Mouse (Mus musculus) CH12.LX (cell line): ENCODE results near the gene Hdhd3. TPM values are rescaled to one million over a fixed set of nuclear protein-coding genes. Genes with fewer than 3 reads are reported as not detected.
A peak's percentile ranks its signal among the peaks of the same experiment; 100 is the strongest.

Experiments
- DNase-seq: peaks from one replicate; pipeline ENCODE4 v3.0.0-alpha.2; 2013; ENCODE audit errors: extremely low read depth
- H3K27ac ChIP-seq: 2 replicates; pipeline ENCODE4 v1.5.1; 2012; ENCODE audit warnings: low read depth, mild to moderate bottlenecking, control low read depth, moderate library complexity; ENCODE audit not compliant: insufficient read depth
- H3K27me3 ChIP-seq: replicated peaks from 2 replicates; pipeline ENCODE3; 2012; ENCODE audit warnings: inconsistent platforms
- H3K36me3 ChIP-seq, 2 experiments: replicated peaks in 1 of 2; 2 replicates each; pipeline versions ENCODE3 to v1.6.1; 2012; ENCODE audit warnings: inconsistent platforms in 1 of 2, low read length in 1 of 2, mild to moderate bottlenecking in 1 of 2, mixed read lengths in 1 of 2, moderate library complexity in 1 of 2; ENCODE audit not compliant: control insufficient read depth in 1 of 2, insufficient read depth in 1 of 2
- H3K4me1 ChIP-seq, 2 experiments: 2 replicates each; pipeline ENCODE4 v1.6.1; 2012; ENCODE audit warnings: inconsistent platforms in 1 of 2, moderate library complexity in 1 of 2; ENCODE audit not compliant: insufficient read depth in 2 of 2, control insufficient read depth in 1 of 2
- H3K4me2 ChIP-seq: 2 replicates; pipeline ENCODE4 v1.6.1; 2012; ENCODE audit warnings: low read depth, mild to moderate bottlenecking, control low read depth; ENCODE audit not compliant: poor library complexity, insufficient read depth, severe bottlenecking
- H3K4me3 ChIP-seq, 3 experiments: fragments of 150-350 bp in 1 of 3; sonication (generic) in 1 of 3; replicated peaks in 1 of 3; 2 replicates each; pipeline versions ENCODE3 to v1.5.1; 2011 to 2012; ENCODE audit warnings: low read depth in 2 of 3, low read length in 2 of 3, mild to moderate bottlenecking in 2 of 3, moderate library complexity in 2 of 3, control low read depth in 1 of 3, improper control_type of control experiment in 1 of 3, inconsistent platforms in 1 of 3, mixed read lengths in 1 of 3; ENCODE audit not compliant: poor library complexity in 1 of 3
- H3K79me2 ChIP-seq: replicated peaks from 2 replicates; pipeline ENCODE4 v1.6.1; 2012; ENCODE audit warnings: mild to moderate bottlenecking, moderate library complexity; ENCODE audit not compliant: control insufficient read depth, poor library complexity, insufficient read depth, severe bottlenecking; ENCODE audit errors: extremely low read depth
- H3K9ac ChIP-seq: 2 replicates; pipeline ENCODE4 v1.6.1; 2012; ENCODE audit warnings: low read depth, mild to moderate bottlenecking, control low read depth, moderate library complexity; ENCODE audit not compliant: insufficient read depth
- H3K9me3 ChIP-seq: replicated peaks from 2 replicates; pipeline ENCODE3; 2012; ENCODE audit warnings: low read length, inconsistent platforms, mixed read lengths
- BHLHE40 ChIP-seq: IDR thresholded peaks from 2 replicates; pipeline ENCODE4 v1.6.1; 2011; ENCODE audit warnings: mild to moderate bottlenecking, low read depth, low read length, improper control_type of control experiment
- CHD1 ChIP-seq: IDR thresholded peaks from 2 replicates; pipeline ENCODE4 v1.6.1; 2012; ENCODE audit warnings: low read depth, low read length, improper control_type of control experiment, inconsistent platforms
- CHD2 ChIP-seq: IDR thresholded peaks from 2 replicates; pipeline ENCODE4 v1.6.1; 2011; ENCODE audit warnings: low read length, improper control_type of control experiment
- E2F4 ChIP-seq: IDR thresholded peaks from 2 replicates; pipeline ENCODE4 v1.6.1; 2011; ENCODE audit warnings: low read depth, low read length, improper control_type of control experiment; ENCODE audit not compliant: insufficient replicate concordance
- ELF1 ChIP-seq: IDR thresholded peaks from 2 replicates; pipeline ENCODE4 v1.6.1; 2014; ENCODE audit warnings: low read depth, mild to moderate bottlenecking, inconsistent platforms, low read length, improper control_type of control experiment
- ETS1 ChIP-seq: conservative IDR thresholded peaks from 2 replicates; pipeline ENCODE4 v1.6.1; 2012; ENCODE audit warnings: low read depth, mild to moderate bottlenecking, inconsistent platforms, low read length, improper control_type of control experiment, moderate library complexity
- GABPA ChIP-seq: IDR thresholded peaks from 2 replicates; pipeline ENCODE4 v1.6.1; 2012; ENCODE audit warnings: low read depth, low read length, improper control_type of control experiment, inconsistent platforms; ENCODE audit not compliant: insufficient replicate concordance
- HCFC1 ChIP-seq: IDR thresholded peaks from 2 replicates; pipeline ENCODE4 v1.6.1; 2012; ENCODE audit warnings: low read depth, mild to moderate bottlenecking, inconsistent platforms, low read length, improper control_type of control experiment
- IRF4 ChIP-seq: IDR thresholded peaks from 2 replicates; pipeline ENCODE4 v1.6.1; 2014; ENCODE audit warnings: low read depth, mild to moderate bottlenecking, inconsistent platforms, low read length, improper control_type of control experiment
- JUN ChIP-seq: IDR thresholded peaks from 2 replicates; pipeline ENCODE4 v1.6.1; 2011; ENCODE audit warnings: low read depth, mild to moderate bottlenecking, low read length, improper control_type of control experiment, moderate library complexity; ENCODE audit not compliant: insufficient read depth
- JUND ChIP-seq: conservative IDR thresholded peaks from 2 replicates; pipeline ENCODE4 v1.6.1; 2011; ENCODE audit warnings: low read depth, low read length, improper control_type of control experiment
- KAT2A ChIP-seq: IDR thresholded peaks from 2 replicates; pipeline ENCODE4 v1.6.1; 2012; ENCODE audit warnings: low read length, improper control_type of control experiment, inconsistent platforms; ENCODE audit not compliant: insufficient replicate concordance
- MAX ChIP-seq: IDR thresholded peaks from 2 replicates; pipeline ENCODE4 v1.6.1; 2011; ENCODE audit warnings: low read length, improper control_type of control experiment
- MXI1 ChIP-seq: IDR thresholded peaks from 2 replicates; pipeline ENCODE4 v1.6.1; 2011; ENCODE audit warnings: mild to moderate bottlenecking, low read depth, low read length, improper control_type of control experiment
- MYC ChIP-seq: IDR thresholded peaks from 2 replicates; pipeline ENCODE4 v1.6.1; 2011; ENCODE audit warnings: low read depth, mild to moderate bottlenecking, improper control_type of control experiment, low read length
- NELFE ChIP-seq: IDR thresholded peaks from 2 replicates; pipeline ENCODE4 v1.6.1; 2011; ENCODE audit warnings: low read depth, low read length, improper control_type of control experiment
- NRF1 ChIP-seq: IDR thresholded peaks from 2 replicates; pipeline ENCODE4 v1.6.1; 2014; ENCODE audit warnings: low read depth, mild to moderate bottlenecking, inconsistent platforms, low read length, improper control_type of control experiment, moderate library complexity
- PAX5 ChIP-seq: IDR thresholded peaks from 2 replicates; pipeline ENCODE4 v1.6.1; 2012; ENCODE audit warnings: low read length, inconsistent platforms, mixed read lengths
- POLR2A ChIP-seq: IDR thresholded peaks from 2 replicates; pipeline ENCODE4 v1.6.1; 2011; ENCODE audit warnings: low read depth, mild to moderate bottlenecking, improper control_type of control experiment, low read length
- POLR2AphosphoS2 ChIP-seq: IDR thresholded peaks from 2 replicates; pipeline ENCODE4 v1.6.1; 2011; ENCODE audit warnings: low read depth, low read length, improper control_type of control experiment
- RAD21 ChIP-seq: IDR thresholded peaks from 2 replicates; pipeline ENCODE4 v1.6.1; 2011; ENCODE audit warnings: low read depth, mild to moderate bottlenecking, low read length, improper control_type of control experiment, moderate library complexity
- RCOR1 ChIP-seq: conservative IDR thresholded peaks from 2 replicates; pipeline ENCODE4 v1.6.1; 2012; ENCODE audit warnings: low read depth, mild to moderate bottlenecking, inconsistent platforms, low read length, improper control_type of control experiment
- SIN3A ChIP-seq: IDR thresholded peaks from 2 replicates; pipeline ENCODE4 v1.6.1; 2012; ENCODE audit warnings: low read length, improper control_type of control experiment, inconsistent platforms
- SMC3 ChIP-seq: IDR thresholded peaks from 2 replicates; pipeline ENCODE4 v1.6.1; 2011; ENCODE audit warnings: low read depth, low read length, improper control_type of control experiment
- TBP ChIP-seq: conservative IDR thresholded peaks from 2 replicates; pipeline ENCODE4 v1.6.1; 2011; ENCODE audit warnings: low read depth, low read length, improper control_type of control experiment
- TCF12 ChIP-seq: IDR thresholded peaks from 2 replicates; pipeline ENCODE4 v1.6.1; 2014; ENCODE audit warnings: low read depth, mild to moderate bottlenecking, inconsistent platforms, low read length, improper control_type of control experiment
- UBTF ChIP-seq: IDR thresholded peaks from 2 replicates; pipeline ENCODE4 v1.6.1; 2012; ENCODE audit warnings: low read depth, mild to moderate bottlenecking, inconsistent platforms, low read length, improper control_type of control experiment, moderate library complexity
- USF1 ChIP-seq: IDR thresholded peaks from 2 replicates; pipeline ENCODE4 v1.6.1; 2014; ENCODE audit warnings: low read depth, mild to moderate bottlenecking, inconsistent platforms, low read length, improper control_type of control experiment
- ZC3H11A ChIP-seq: IDR thresholded peaks from 2 replicates; pipeline ENCODE4 v1.6.1; 2012; ENCODE audit warnings: low read depth, mild to moderate bottlenecking, inconsistent platforms, low read length, improper control_type of control experiment
- ZKSCAN1 ChIP-seq: IDR thresholded peaks from 2 replicates; pipeline ENCODE4 v1.6.1; 2012; ENCODE audit warnings: low read depth, inconsistent platforms, low read length, improper control_type of control experiment, borderline replicate concordance
- ZMIZ1 ChIP-seq: IDR thresholded peaks from 2 replicates; pipeline ENCODE4 v1.6.1; 2012; ENCODE audit warnings: low read depth, mild to moderate bottlenecking, inconsistent platforms, low read length, improper control_type of control experiment
- ZNF384 ChIP-seq: IDR thresholded peaks from 2 replicates; pipeline ENCODE4 v1.6.1; 2012; ENCODE audit warnings: low read depth, low read length, improper control_type of control experiment, inconsistent platforms
- dilution Hi-C: fragments of 300-500 bp; cut with MboI; formaldehyde crosslinking; loops from 2 replicates; pipeline ENCODE4 v1.14.3; 2020; ENCODE audit warnings: low sequenced_read_pairs; ENCODE audit not compliant: extremely low pct_unique_long_range_greater_than_20kb, extremely low pct_ligation_motif_present
- in situ Hi-C: fragments of 300-500 bp; cut with MboI; formaldehyde crosslinking; loops from 3 replicates; pipeline ENCODE4 v1.14.3; 2019; ENCODE audit warnings: low sequenced_read_pairs, low pct_ligation_motif_present, low pct_unique_long_range_greater_than_20kb, mixed read lengths
- polyA plus RNA-seq: library from polyadenylated mRNA; unstranded; fragments of >175 nt; gene quantifications from 2 replicates; pipeline ENCODE4 v1.2.1, GENCODE M21; 2012; ENCODE audit warnings: low read depth; ENCODE audit not compliant: insufficient read length
- total RNA-seq, 2 experiments: library from RNA; depleted of rRNA; stranded (reverse); fragments of 300-350 nt in 1 of 2; fragments of >200 nt in 1 of 2; gene quantifications; 2 replicates each; pipeline ENCODE4 v1.2.3; 2012 to 2014

Hdhd3 gene
- total and polyA plus RNA-seq, 3 experiments = 4.5 to 4.7 (median 4.7) TPM

DNA sequence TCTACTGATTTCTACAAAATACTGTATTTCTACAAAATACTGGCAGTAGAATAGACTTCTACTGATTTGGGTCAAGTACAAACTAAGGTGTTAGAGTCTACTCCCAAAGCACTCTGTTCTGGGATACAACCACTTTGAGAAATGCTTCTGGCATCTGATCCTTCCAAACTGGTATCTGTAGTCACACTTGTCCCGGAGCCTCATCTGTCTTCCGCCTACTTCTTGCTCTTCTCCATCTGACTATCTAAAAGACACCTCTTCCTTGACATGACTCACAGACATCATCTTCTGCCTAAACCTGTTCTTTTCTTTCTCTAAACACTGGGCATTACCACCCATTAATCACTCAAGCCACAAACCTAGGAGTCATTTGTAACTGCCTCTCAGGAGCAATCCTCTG, 31.2 kb downstream of the Hdhd3 start:
- TF ChIP-seq MYC (no peak), ZMIZ1 (no peak), SMC3 (no peak), CHD1 (no peak), GABPA (no peak), BHLHE40 (no peak), RAD21 (no peak), ZC3H11A (no peak), UBTF (no peak), SIN3A (no peak), USF1 (no peak), PAX5 (no peak), POLR2AphosphoS2 (no peak), MAX (no peak), ZKSCAN1 (no peak), E2F4 (no peak), ELF1 (no peak), NRF1 (no peak)
- TF ChIP-seq, all 38 proteins: peak for 0
- H3K27ac ChIP-seq = no peak overlapping the region
- H3K4me3 ChIP-seq = no peak overlapping the region
- no peak for DNase-seq
- H3K4me2 ChIP-seq = no peak overlapping the region
- no peaks in the 10 kb centered on the region for H3K79me2 ChIP-seq
- dilution Hi-C loops = no loop called here
- H3K27me3 ChIP-seq = no peaks in the 10 kb centered on the region
- H3K36me3 ChIP-seq = no peaks in the 10 kb centered on the region
- peaks cover 9 to 30% of the 10 kb centered on the region in 2 experiments for H3K4me1 ChIP-seq
- H3K9ac ChIP-seq = no peak overlapping the region
- H3K9me3 ChIP-seq = peaks cover 3% of the 10 kb centered on the region
- in situ Hi-C loops = no loop called here

DNA sequence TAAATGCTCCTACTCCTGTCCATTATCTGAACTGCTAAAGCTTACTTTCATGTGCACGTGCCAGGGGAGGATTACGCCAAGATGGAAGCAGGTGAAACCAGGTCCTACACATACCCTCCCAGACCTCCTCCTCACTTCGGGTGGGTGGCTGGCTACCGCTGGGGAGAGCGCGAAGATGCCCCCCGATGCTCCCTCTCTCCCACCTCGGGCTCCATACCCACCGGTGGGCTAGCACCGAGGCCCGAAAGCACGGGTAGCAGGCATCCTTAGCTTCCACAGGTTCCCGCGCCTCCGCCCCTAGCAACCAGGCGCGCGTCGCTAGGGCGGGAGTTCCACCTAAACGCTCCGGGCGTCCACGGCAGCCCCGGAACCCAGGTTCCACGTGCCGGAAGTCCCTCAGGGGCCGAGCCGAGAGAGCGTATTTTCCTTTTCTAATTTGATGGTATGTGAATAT, 32.6 kb downstream of the Hdhd3 start, which contains the start of gene Wdr31:
Gene Wdr31 (minus strand): TSS at position 299 of the 454 bp plus-strand sequence.
- H3K9me3 ChIP-seq = peaks cover 3% of the 10 kb centered on the region
- H3K79me2 ChIP-seq = no peaks in the 10 kb centered on the region
- H3K27ac ChIP-seq = no peak within 1 kb of the TSS
- H3K4me3 ChIP-seq = peak within 1 kb of the TSS; percentile 65 to 83 (median 66)
- dilution Hi-C loops = no loop called here
- H3K36me3 ChIP-seq = no peaks in the 10 kb centered on the region
- H3K27me3 ChIP-seq = no peaks in the 10 kb centered on the region
- peak within 1 kb of the TSS; percentile 55 for H3K9ac ChIP-seq
- DNase-seq = peak; percentile 76
- peaks cover 2 to 15% of the 10 kb centered on the region in 2 experiments for H3K4me1 ChIP-seq
- in situ Hi-C loops = no loop called here
- H3K4me2 ChIP-seq = peak within 1 kb of the TSS; percentile 81
- TF ChIP-seq ZNF384 (no peak), MAX (peak; percentile 80), POLR2A (peak; percentile 50), NRF1 (peak; percentile 33; the same call in 1 of the 2 replicates), ETS1 (no peak), NELFE (0 out of 2 replicates have a peak, but pooled peaks have one; percentile 55), E2F4 (peak; percentile 10; the same call in 1 of the 2 replicates), RCOR1 (0 out of 2 replicates have a peak, but pooled peaks have one; percentile 23), IRF4 (peak; percentile 67), RAD21 (no peak), JUN (no peak), JUND (no peak), ELF1 (peak; percentile 83), KAT2A (peak; percentile 47; the same call in 1 of the 2 replicates), UBTF (no peak), ZMIZ1 (no peak), TBP (no peak), MYC (0 out of 2 replicates have a peak, but pooled peaks have one; percentile 35), TCF12 (peak; percentile 79), BHLHE40 (peak; percentile 89), POLR2AphosphoS2 (no peak), MXI1 (peak; percentile 99), HCFC1 (peak; percentile 94), SIN3A (peak; percentile 99), CHD2 (no peak)
